Mouse (Mus musculus) leukemia stem cell, adult 10-12 weeks (primary cell): Measurements from ENCODE around the gene Rhox4c. TPM values are rescaled to one million over a fixed set of nuclear protein-coding genes. Genes with fewer than 3 reads are reported as not detected.

Experiments used
- polyA plus RNA-seq: library from polyadenylated mRNA; stranded (reverse); fragments of >175 nt; gene quantifications from 2 replicates; pipeline ENCODE4 v1.2.3, GENCODE M21; 2012; ENCODE audit warnings: low replicate concordance

The Rhox4c gene
- polyA plus RNA-seq: not detected in 2 replicates

GRCm38 (mm10) chrX:37480037-37480436, at the start of gene Rhox4c:
Gene Rhox4c (plus strand): TSS chrX:37480337.

GRCm38 (mm10) chrX:37432194-37432593, 47.9 kb upstream of the Rhox4c start, which contains the start of gene Rhox4b:
Gene Rhox4b (plus strand): TSS chrX:37432494.

GRCm38 (mm10) chrX:37453380-37453779, 26.8 kb upstream of the Rhox4c start, which contains the start of gene Rhox2c:
Gene Rhox2c (plus strand): TSS chrX:37453680.

GRCm38 (mm10) chrX:37458285-37458684, 21.9 kb upstream of the Rhox4c start, which contains the start of gene Rhox3c:
Gene Rhox3c (plus strand): TSS chrX:37458585.

GRCm38 (mm10) chrX:37514059-37514458, 33.9 kb downstream of the Rhox4c start, which contains the start of gene Rhox4d:
Gene Rhox4d (plus strand): TSS chrX:37514359.

GRCm38 (mm10) chrX:37530152-37530551, 50.0 kb downstream of the Rhox4c start, which contains the start of gene Rhox2e:
Gene Rhox2e (plus strand): TSS chrX:37530452.

Other genes with a start within 250 kb of the Rhox4c start
- gene Rhox2a, start 235.4 kb upstream of the Rhox4c start, polyA plus RNA-seq: not detected in 2 replicates
- gene Rhox3a, start 230.4 kb upstream of the Rhox4c start, polyA plus RNA-seq: not detected in 2 replicates
- gene Rhox4a, start 215.0 kb upstream of the Rhox4c start, polyA plus RNA-seq: not detected in 2 replicates
- not detected in 2 replicates for gene Rhox3a2, start 100.3 kb upstream of the Rhox4c start, polyA plus RNA-seq
- gene Rhox4a2, start 89.5 kb upstream of the Rhox4c start, polyA plus RNA-seq: not detected in 2 replicates
- gene Rhox2b, start 68.3 kb upstream of the Rhox4c start, polyA plus RNA-seq: not detected in 2 replicates
- not detected in 2 replicates for gene Rhox4b, start 47.8 kb upstream of the Rhox4c start, polyA plus RNA-seq
- gene Rhox2c, start 26.7 kb upstream of the Rhox4c start, polyA plus RNA-seq: not detected in 2 replicates
- not detected in 2 replicates for gene Rhox3c, start 21.8 kb upstream of the Rhox4c start, polyA plus RNA-seq
- gene Rhox2d, start 13.1 kb downstream of the Rhox4c start, polyA plus RNA-seq: not detected in 2 replicates
- gene Rhox4d, start 34.0 kb downstream of the Rhox4c start, polyA plus RNA-seq: not detected in 2 replicates
- gene Rhox2e, start 50.1 kb downstream of the Rhox4c start, polyA plus RNA-seq: not detected in 2 replicates
- not detected in 2 replicates for gene Rhox3e, start 61.7 kb downstream of the Rhox4c start, polyA plus RNA-seq
- gene Rhox4e, start 77.1 kb downstream of the Rhox4c start, polyA plus RNA-seq: not detected in 2 replicates
- not detected in 2 replicates for gene Rhox2f, start 91.1 kb downstream of the Rhox4c start, polyA plus RNA-seq
- not detected in 2 replicates for gene Rhox3f, start 100.7 kb downstream of the Rhox4c start, polyA plus RNA-seq
- gene Rhox4f, start 127.4 kb downstream of the Rhox4c start, polyA plus RNA-seq: not detected in 2 replicates
- gene Rhox3g, start 148.3 kb downstream of the Rhox4c start, polyA plus RNA-seq: not detected in 2 replicates
- not detected in 2 replicates for gene Rhox2g, start 163.1 kb downstream of the Rhox4c start, polyA plus RNA-seq
- gene Rhox4g, start 171.0 kb downstream of the Rhox4c start, polyA plus RNA-seq: not detected in 2 replicates
- gene Rhox3h, start 188.4 kb downstream of the Rhox4c start, polyA plus RNA-seq: not detected in 2 replicates
- gene Rhox2h, start 192.9 kb downstream of the Rhox4c start, polyA plus RNA-seq: not detected in 2 replicates